Mouse (Mus musculus): ENCODE measurements at regions not wholly inside any gene's neighbourhood (a gene's known extent, or its start where the extent isn't known, plus 50 kb on each side); places are given as distances from the start of the nearest gene placed in this dataset.
A peak's percentile ranks its signal among the peaks of the same experiment; 100 is the strongest.

DNA sequence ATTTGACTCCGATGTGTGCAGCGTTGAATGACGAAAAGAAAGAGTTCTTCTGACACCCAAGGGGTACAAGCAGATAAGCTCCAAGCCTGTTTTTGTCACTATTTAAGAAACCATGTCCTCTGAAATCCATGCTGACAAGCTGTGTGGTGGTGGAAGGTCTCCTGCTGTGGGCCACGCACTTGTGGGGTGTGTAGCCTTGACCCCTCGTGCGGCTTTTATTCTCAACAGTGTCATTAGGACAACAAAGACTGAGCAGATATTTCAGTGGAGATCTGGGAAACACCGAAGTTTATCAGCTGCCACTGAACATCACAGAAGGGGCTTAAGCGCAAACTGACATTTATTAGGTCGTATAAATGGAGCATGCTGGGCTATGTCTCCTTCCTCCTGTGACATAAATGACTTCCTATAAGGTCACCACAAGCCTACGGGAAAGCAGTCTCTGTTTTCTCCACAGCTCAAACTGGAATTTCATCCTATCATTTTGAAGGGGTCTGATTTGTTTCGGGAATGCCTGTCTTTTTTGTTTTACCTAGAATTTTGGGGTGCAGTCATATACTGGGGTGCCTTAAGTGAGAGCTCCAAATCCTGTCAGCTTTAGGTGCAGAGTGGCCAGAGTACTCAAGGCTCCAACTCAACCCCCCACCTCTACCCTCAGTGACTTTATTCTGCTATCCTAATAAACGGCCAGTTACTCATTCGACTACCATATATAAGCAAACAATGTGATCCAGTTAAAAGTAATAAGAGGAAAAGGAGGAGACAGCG is 262.9 kb upstream of the Gm5148 start:
- Histone ChIP-seq H3K27me3 (ENCODE audit: control insufficient read depth, insufficient read depth, low read length) (no peaks in the 10 kb centered on the region), H3K4me3 (ENCODE audit: low read length) (no peak overlapping the region), H3K36me3 (ENCODE audit: control insufficient read depth, insufficient read depth) (no peaks in the 10 kb centered on the region), H3K9ac (ENCODE audit: low read length) (no peak overlapping the region), H3K9me3 (replicated peaks; ENCODE audit: control insufficient read depth, low read length) (no peaks in the 10 kb centered on the region), H3K27ac (ENCODE audit: low read length) (no peak overlapping the region), H3K4me1 (ENCODE audit: control insufficient read depth, insufficient read depth, low read length) (no peaks in the 10 kb centered on the region), H3K4me2 (ENCODE audit: low read depth, low read length) (no peak overlapping the region)
- WGBS, result 67% methylated on average over 14 of the region's 14 CpGs
- ATAC-seq (replicated peaks; ENCODE audit: extremely low read depth, insufficient read depth, low FRiP score), result no peak

DNA sequence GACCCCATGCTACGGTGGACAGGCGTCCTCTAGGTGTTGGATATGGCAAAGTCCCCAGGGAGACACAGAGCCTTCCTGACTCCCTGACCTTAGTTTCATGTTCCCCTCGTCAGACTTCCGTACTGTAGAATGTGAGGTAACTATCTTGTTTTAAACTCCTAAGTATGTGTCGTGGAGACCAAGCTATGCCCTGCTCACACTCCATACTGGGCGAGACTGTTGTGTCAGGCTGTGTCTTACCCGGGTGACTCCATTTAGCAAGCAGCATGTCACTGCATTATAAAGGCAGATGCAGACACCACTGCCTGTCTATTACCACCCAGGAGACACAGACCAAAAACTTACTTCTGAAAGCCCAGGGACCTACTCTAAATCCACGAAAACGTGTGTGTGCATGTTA is 260.4 kb upstream of the Gm5148 start:
- Histone ChIP-seq H3K4me3 (ENCODE audit: low read length) (no peak overlapping the region), H3K27me3 (ENCODE audit: control insufficient read depth, insufficient read depth, low read length) (no peaks in the 10 kb centered on the region), H3K36me3 (ENCODE audit: control insufficient read depth, insufficient read depth) (no peaks in the 10 kb centered on the region), H3K4me1 (ENCODE audit: control insufficient read depth, insufficient read depth, low read length) (no peaks in the 10 kb centered on the region), H3K9ac (ENCODE audit: low read length) (no peak overlapping the region), H3K4me2 (ENCODE audit: low read depth, low read length) (no peak overlapping the region), H3K27ac (ENCODE audit: low read length) (no peak overlapping the region), H3K9me3 (replicated peaks; ENCODE audit: control insufficient read depth, low read length) (no peaks in the 10 kb centered on the region)
- WGBS, result 86% methylated on average over 9 of the region's 9 CpGs
- no peak for ATAC-seq (replicated peaks; ENCODE audit: extremely low read depth, insufficient read depth, low FRiP score)

DNA sequence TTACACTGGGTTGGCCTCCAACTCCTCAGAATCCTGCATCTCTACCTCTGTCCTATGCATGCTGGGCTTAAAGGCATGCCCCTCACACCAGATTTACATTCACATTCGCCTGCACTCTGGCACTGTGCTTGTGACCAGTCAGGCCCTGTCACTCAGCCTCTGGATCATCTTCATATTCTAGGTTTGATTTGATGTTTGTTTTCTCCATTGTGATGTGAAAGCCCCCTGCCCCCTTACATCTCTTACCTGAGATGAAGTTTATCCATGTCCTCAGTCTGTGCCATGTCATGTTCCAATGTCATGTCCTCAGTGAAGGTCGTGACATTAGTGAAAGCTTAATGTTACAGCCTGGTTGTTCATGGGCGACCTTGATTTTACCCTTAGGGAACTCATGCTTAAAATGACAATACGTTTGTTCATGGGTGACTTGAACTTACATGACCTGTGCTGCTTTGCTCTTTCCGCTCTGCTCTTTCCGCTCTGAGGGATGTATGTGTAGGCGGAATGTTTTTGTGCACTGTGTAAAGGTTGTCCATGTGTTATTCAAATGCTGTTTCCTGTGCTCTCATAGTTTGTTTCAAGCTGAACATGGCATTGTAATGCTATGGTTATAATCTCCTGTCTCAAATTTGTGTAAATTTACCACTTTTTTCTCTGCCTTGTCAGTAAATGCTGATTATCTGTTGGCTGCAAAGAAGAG is 257.3 kb upstream of the Gm5148 start:
- no peak overlapping the region for H3K4me3 ChIP-seq (ENCODE audit: low read length)
- no peak for ATAC-seq (replicated peaks; ENCODE audit: extremely low read depth, insufficient read depth, low FRiP score)
- no peaks in the 10 kb centered on the region for H3K36me3 ChIP-seq (ENCODE audit: control insufficient read depth, insufficient read depth)
- no peaks in the 10 kb centered on the region for H3K27me3 ChIP-seq (ENCODE audit: control insufficient read depth, insufficient read depth, low read length)
- WGBS, result 70% methylated on average over 7 of the region's 7 CpGs
- H3K4me1 ChIP-seq (ENCODE audit: control insufficient read depth, insufficient read depth, low read length), result 0 out of 2 replicates have a peak, but pooled peaks cover 4% of the 10 kb centered on the region
- H3K27ac ChIP-seq (ENCODE audit: low read length), result no peak overlapping the region
- H3K4me2 ChIP-seq (ENCODE audit: low read depth, low read length), result no peak overlapping the region
- H3K9me3 ChIP-seq (replicated peaks; ENCODE audit: control insufficient read depth, low read length), result no peaks in the 10 kb centered on the region
- no peak overlapping the region for H3K9ac ChIP-seq (ENCODE audit: low read length)

DNA sequence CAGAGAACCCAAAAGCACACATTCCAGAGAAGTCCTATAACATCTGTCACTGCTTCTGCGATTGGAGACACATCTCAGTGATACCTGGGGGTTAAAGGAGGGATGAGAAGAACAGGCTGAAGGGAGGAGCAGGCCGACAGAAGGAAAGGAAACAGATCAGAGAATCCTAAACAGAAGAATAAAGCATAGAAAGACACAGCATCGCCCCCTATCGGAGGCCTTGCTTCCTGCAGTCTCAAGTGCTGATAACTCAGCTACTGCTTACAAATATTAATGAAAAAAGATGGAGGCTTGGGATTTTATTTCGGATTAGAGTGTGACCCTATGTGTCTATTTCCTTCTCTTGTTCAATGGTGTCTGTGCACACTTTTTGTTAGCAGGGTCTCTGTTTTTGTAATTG is 255.6 kb upstream of the Gm5148 start:
- 54% methylated on average over 5 of the region's 5 CpGs for WGBS
- H3K4me1 ChIP-seq (ENCODE audit: control insufficient read depth, insufficient read depth, low read length), result peaks cover 10% of the 10 kb centered on the region; the same call in 1 of the 2 replicates
- no peak overlapping the region for H3K9ac ChIP-seq (ENCODE audit: low read length)
- no peaks in the 10 kb centered on the region for H3K9me3 ChIP-seq (replicated peaks; ENCODE audit: control insufficient read depth, low read length)
- no peaks in the 10 kb centered on the region for H3K36me3 ChIP-seq (ENCODE audit: control insufficient read depth, insufficient read depth)
- no peak overlapping the region for H3K4me2 ChIP-seq (ENCODE audit: low read depth, low read length)
- no peak for ATAC-seq (replicated peaks; ENCODE audit: extremely low read depth, insufficient read depth, low FRiP score)
- no peak overlapping the region for H3K4me3 ChIP-seq (ENCODE audit: low read length)
- no peak overlapping the region for H3K27ac ChIP-seq (ENCODE audit: low read length)
- H3K27me3 ChIP-seq (ENCODE audit: control insufficient read depth, insufficient read depth, low read length), result no peaks in the 10 kb centered on the region

DNA sequence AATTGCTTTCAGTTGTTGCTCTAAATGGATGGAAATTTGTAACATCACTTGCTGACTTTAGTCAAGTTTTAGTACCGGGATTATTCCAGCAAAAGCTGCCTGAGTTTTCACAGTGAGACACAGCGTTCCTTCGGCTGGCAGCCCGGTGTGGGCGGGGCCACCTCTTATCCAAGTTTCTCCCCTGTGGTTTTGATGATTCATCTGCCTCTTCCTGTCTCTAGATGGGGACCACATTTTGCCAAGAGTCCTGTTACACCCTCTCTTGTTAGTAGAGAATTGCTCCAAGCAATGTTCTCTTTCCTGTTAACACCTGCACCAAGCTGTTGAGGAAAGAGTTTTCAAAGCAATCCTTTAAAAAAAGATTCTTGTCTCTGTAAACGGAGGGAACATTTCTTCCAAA is 254.2 kb upstream of the Gm5148 start:
- H3K9ac ChIP-seq (ENCODE audit: low read length), result no peak overlapping the region
- no peak overlapping the region for H3K27ac ChIP-seq (ENCODE audit: low read length)
- peak overlapping the region; percentile 19; the same call in 1 of the 2 replicates for H3K4me2 ChIP-seq (ENCODE audit: low read depth, low read length)
- no peaks in the 10 kb centered on the region for H3K9me3 ChIP-seq (replicated peaks; ENCODE audit: control insufficient read depth, low read length)
- no peak overlapping the region for H3K4me3 ChIP-seq (ENCODE audit: low read length)
- WGBS, result 18% methylated on average over 6 of the region's 6 CpGs
- ATAC-seq (replicated peaks; ENCODE audit: extremely low read depth, insufficient read depth, low FRiP score), result 0 out of 2 replicates have a peak, but pooled peaks have one; percentile 59
- H3K36me3 ChIP-seq (ENCODE audit: control insufficient read depth, insufficient read depth), result no peaks in the 10 kb centered on the region
- H3K27me3 ChIP-seq (ENCODE audit: control insufficient read depth, insufficient read depth, low read length), result no peaks in the 10 kb centered on the region
- H3K4me1 ChIP-seq (ENCODE audit: control insufficient read depth, insufficient read depth, low read length), result peaks cover 10% of the 10 kb centered on the region; the same call in 1 of the 2 replicates

DNA sequence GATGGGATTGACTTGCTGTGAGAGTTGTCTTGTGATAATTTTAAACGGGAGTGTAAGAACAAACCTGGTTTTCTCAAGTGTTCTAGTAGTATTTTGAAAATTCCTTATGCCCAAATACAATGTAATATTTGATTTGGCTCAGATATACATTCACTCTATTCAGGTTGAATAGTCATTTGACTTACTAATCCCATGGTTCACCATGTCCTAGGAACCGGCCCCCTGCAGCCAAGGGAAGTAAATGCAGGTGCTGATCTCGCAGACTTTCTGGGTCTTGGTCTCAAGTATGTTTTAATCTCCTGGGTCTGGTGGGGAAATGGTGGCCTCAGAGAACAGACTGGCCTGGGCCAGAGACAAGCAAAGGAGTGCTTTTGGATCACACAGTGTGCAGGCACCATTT is 253.2 kb upstream of the Gm5148 start:
- no peak for ATAC-seq (replicated peaks; ENCODE audit: extremely low read depth, insufficient read depth, low FRiP score)
- no peaks in the 10 kb centered on the region for H3K36me3 ChIP-seq (ENCODE audit: control insufficient read depth, insufficient read depth)
- no peak overlapping the region for H3K4me2 ChIP-seq (ENCODE audit: low read depth, low read length)
- 67% methylated on average over 3 of the region's 3 CpGs for WGBS
- no peak overlapping the region for H3K9ac ChIP-seq (ENCODE audit: low read length)
- H3K9me3 ChIP-seq (replicated peaks; ENCODE audit: control insufficient read depth, low read length), result no peaks in the 10 kb centered on the region
- H3K4me1 ChIP-seq (ENCODE audit: control insufficient read depth, insufficient read depth, low read length), result peaks cover 10% of the 10 kb centered on the region; the same call in 1 of the 2 replicates
- peak overlapping the region; percentile 23; the same call in 1 of the 2 replicates for H3K27ac ChIP-seq (ENCODE audit: low read length)
- H3K4me3 ChIP-seq (ENCODE audit: low read length), result no peak overlapping the region
- H3K27me3 ChIP-seq (ENCODE audit: control insufficient read depth, insufficient read depth, low read length), result no peaks in the 10 kb centered on the region

DNA sequence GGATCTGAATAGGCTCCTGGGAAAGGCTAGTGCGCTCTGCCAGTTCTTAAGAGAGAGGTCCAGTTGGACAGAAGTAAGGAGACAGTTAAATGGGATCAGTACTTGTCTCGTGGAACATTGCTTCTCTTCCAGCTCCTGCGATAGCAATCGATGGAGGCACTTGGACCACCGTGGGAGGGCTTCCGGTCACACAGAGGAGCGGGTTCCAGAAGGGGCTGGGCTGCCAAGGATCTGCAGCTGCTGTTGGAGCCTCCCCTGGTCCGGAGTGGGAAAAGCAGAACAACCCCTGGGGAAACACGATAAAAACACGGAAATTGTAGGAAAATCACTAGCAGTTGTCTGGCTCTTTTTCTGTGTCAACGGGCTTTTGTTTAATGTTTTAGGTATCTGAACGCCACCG is 252.3 kb upstream of the Gm5148 start:
- H3K4me3 ChIP-seq (ENCODE audit: low read length), result no peak overlapping the region
- no peaks in the 10 kb centered on the region for H3K27me3 ChIP-seq (ENCODE audit: control insufficient read depth, insufficient read depth, low read length)
- H3K4me2 ChIP-seq (ENCODE audit: low read depth, low read length), result peak overlapping the region; percentile 13; the same call in 1 of the 2 replicates
- WGBS, result 35% methylated on average over 13 of the region's 13 CpGs
- H3K9me3 ChIP-seq (replicated peaks; ENCODE audit: control insufficient read depth, low read length), result no peaks in the 10 kb centered on the region
- H3K36me3 ChIP-seq (ENCODE audit: control insufficient read depth, insufficient read depth), result no peaks in the 10 kb centered on the region
- peaks cover 10% of the 10 kb centered on the region; the same call in 1 of the 2 replicates for H3K4me1 ChIP-seq (ENCODE audit: control insufficient read depth, insufficient read depth, low read length)
- H3K9ac ChIP-seq (ENCODE audit: low read length), result no peak overlapping the region
- no peak overlapping the region for H3K27ac ChIP-seq (ENCODE audit: low read length)
- ATAC-seq (replicated peaks; ENCODE audit: extremely low read depth, insufficient read depth, low FRiP score), result peak; percentile 74

DNA sequence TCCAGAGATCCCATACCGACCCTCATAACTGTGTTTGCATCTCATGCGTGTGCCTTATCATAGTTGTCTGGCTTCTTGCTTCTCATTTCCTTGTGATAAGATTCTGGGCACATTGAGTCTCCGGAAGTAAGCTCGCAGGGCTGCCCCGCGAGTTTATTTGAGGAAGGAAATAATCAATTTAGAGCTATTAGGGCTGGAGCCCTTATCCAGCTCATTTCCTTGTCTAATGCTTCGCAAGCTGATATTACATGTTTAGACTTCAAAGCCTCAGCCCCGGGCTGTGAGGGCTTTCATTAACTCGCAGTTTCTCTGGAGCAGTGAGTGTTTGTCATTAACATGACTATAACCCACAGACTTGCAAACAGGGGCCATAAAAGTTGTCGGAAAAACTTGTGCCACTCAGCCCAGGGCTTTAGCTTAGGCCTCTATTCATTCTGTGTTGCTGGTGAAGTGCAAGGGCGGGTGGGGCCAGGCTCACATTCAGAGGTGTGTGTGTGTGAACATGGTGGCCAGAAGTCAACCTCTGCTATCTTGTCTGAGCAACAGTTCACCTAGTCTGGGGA is 251.0 kb upstream of the Gm5148 start:
- 47% methylated on average over 11 of the region's 11 CpGs for WGBS
- Histone ChIP-seq H3K27ac (ENCODE audit: low read length) (no peak overlapping the region), H3K4me1 (ENCODE audit: control insufficient read depth, insufficient read depth, low read length) (peaks cover 10% of the 10 kb centered on the region; the same call in 1 of the 2 replicates), H3K4me3 (ENCODE audit: low read length) (no peak overlapping the region), H3K4me2 (ENCODE audit: low read depth, low read length) (no peak overlapping the region), H3K27me3 (ENCODE audit: control insufficient read depth, insufficient read depth, low read length) (no peaks in the 10 kb centered on the region), H3K9me3 (replicated peaks; ENCODE audit: control insufficient read depth, low read length) (no peaks in the 10 kb centered on the region), H3K9ac (ENCODE audit: low read length) (no peak overlapping the region), H3K36me3 (ENCODE audit: control insufficient read depth, insufficient read depth) (no peaks in the 10 kb centered on the region)
- ATAC-seq (replicated peaks; ENCODE audit: extremely low read depth, insufficient read depth, low FRiP score), result no peak

DNA sequence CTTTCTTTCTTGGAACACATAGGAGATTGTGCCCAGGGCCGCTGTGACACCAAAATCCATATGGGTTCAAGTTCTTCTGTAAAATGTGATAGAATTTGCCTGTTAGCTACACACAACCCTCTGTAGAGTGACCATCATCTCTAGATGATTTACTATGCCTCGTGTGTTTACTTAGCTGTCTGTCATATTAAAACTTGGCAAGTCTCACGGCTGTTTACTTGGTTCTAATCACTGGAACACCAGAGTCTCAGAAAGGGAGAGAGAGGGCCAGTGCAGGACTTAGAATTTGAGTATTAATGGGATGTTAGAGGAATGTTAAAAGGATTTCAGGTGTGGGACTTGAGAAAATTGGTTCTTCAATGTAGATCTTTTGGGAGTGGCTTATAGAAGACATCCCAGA is 248.6 kb upstream of the Gm5148 start:
- no peak overlapping the region for H3K4me3 ChIP-seq (ENCODE audit: low read length)
- H3K9me3 ChIP-seq (replicated peaks; ENCODE audit: control insufficient read depth, low read length), result no peaks in the 10 kb centered on the region
- H3K4me1 ChIP-seq (ENCODE audit: control insufficient read depth, insufficient read depth, low read length), result peaks cover 6% of the 10 kb centered on the region; the same call in 1 of the 2 replicates
- no peaks in the 10 kb centered on the region for H3K27me3 ChIP-seq (ENCODE audit: control insufficient read depth, insufficient read depth, low read length)
- H3K27ac ChIP-seq (ENCODE audit: low read length), result no peak overlapping the region
- no peak overlapping the region for H3K9ac ChIP-seq (ENCODE audit: low read length)
- no peak overlapping the region for H3K4me2 ChIP-seq (ENCODE audit: low read depth, low read length)
- ATAC-seq (replicated peaks; ENCODE audit: extremely low read depth, insufficient read depth, low FRiP score), result no peak
- WGBS, result 59% methylated on average over 3 of the region's 3 CpGs
- no peaks in the 10 kb centered on the region for H3K36me3 ChIP-seq (ENCODE audit: control insufficient read depth, insufficient read depth)
